Mouse (Mus musculus) ovary, postnatal 14 days (tissue): ENCODE results near the gene Fgf16.

Source experiments
- DNase-seq: peaks from one replicate; pipeline ENCODE4 v3.0.0; 2022; ENCODE audit warnings: low spot score

Fgf16 gene

GRCm38 (mm10) chrX:105764162-105765004, at the start of gene Fgf16:
Gene Fgf16, plus strand, starts transcription at chrX:105764279.
- DNase-seq: no peak

- DNase-seq: no peak
Measured at GRCm38 (mm10) chrX:105714740-105715139, 49.3 kb upstream of the Fgf16 start.

- DNase-seq: no peak
Measured at GRCm38 (mm10) chrX:105715789-105716321, 48.2 kb upstream of the Fgf16 start.

GRCm38 (mm10) chrX:105718388-105718787, 45.7 kb upstream of the Fgf16 start:
- no peak for DNase-seq

GRCm38 (mm10) chrX:105718943-105719342, 45.1 kb upstream of the Fgf16 start:
- no peak for DNase-seq

GRCm38 (mm10) chrX:105724174-105724573, 39.9 kb upstream of the Fgf16 start:
- DNase-seq: no peak

GRCm38 (mm10) chrX:105762847-105763527, 1.1 kb upstream of the Fgf16 start:
- DNase-seq: no peak

GRCm38 (mm10) chrX:105763612-105764011, 467 bp upstream of the Fgf16 start:
- DNase-seq: no peak

- DNase-seq: no peak
Measured at GRCm38 (mm10) chrX:105765005-105765706, 1.1 kb downstream of the Fgf16 start.

GRCm38 (mm10) chrX:105766013-105766412, 1.9 kb downstream of the Fgf16 start:
- no peak for DNase-seq

- DNase-seq: no peak
Measured at GRCm38 (mm10) chrX:105767177-105767764, 3.2 kb downstream of the Fgf16 start.

- DNase-seq: no peak
Measured at GRCm38 (mm10) chrX:105767932-105768331, 3.9 kb downstream of the Fgf16 start.

- DNase-seq: no peak
Measured at GRCm38 (mm10) chrX:105773281-105773680, 9.2 kb downstream of the Fgf16 start.

GRCm38 (mm10) chrX:105794806-105795403, 30.8 kb downstream of the Fgf16 start:
- DNase-seq: no peak

GRCm38 (mm10) chrX:105824462-105824861, 60.4 kb downstream of the Fgf16 start:
- DNase-seq: no peak
